Mouse (Mus musculus) left cerebral cortex, adult 2 months (tissue): ENCODE data around the gene Fbxw27. TPM values are rescaled to one million over a fixed set of nuclear protein-coding genes. Genes with fewer than 3 reads are reported as not detected.
"Not testable (repeated sequence)": the region's sequence is repeated elsewhere in the genome, so short reads cannot be mapped to it uniquely, and the experiment has no call there.

Experiments used
- DNase-seq, 2 experiments: peaks; one replicate each; pipeline ENCODE4 v3.0.0; 2021 to 2022; ENCODE audit warnings: low spot score in 2 of 2, mixed read lengths in 1 of 2; ENCODE audit errors: extremely low spot score in 1 of 2
- H3K27ac ChIP-seq: fragments of 200-600 bp; 2 replicates; pipeline ENCODE4 v1.8.1; 2022
- H3K4me3 ChIP-seq: fragments of 200-600 bp; 2 replicates; pipeline ENCODE4 v1.8.1; 2022
- CTCF ChIP-seq: fragments of 200-600 bp; IDR thresholded peaks from 2 replicates; pipeline ENCODE4 v1.8.1; 2022; ENCODE audit warnings: antibody characterized with exemption, mild to moderate bottlenecking, moderate library complexity
- intact Hi-C: fragments of 180-260 bp; cut with DNase I; formaldehyde crosslinking; loops from one replicate; pipeline ENCODE4 v1.15.1; 2025
- total RNA-seq, 2 experiments: library from RNA; stranded (reverse); gene quantifications; 2 replicates each; pipeline ENCODE4 v1.2.3; 2021

Gene Fbxw27
- total RNA-seq, 2 experiments from 2014 or later = not detected

- intact Hi-C loops = no loop called here
- no peak for DNase-seq
- Histone ChIP-seq H3K27ac (no peak overlapping the region), H3K4me3 (no peak overlapping the region)
- TF ChIP-seq CTCF = no peak
Measured at GRCm38 (mm10) chr9:109795811-109796210, 5.3 kb upstream of the Fbxw27 start.

- no peak overlapping the region for H3K27ac ChIP-seq
- no peak overlapping the region for H3K4me3 ChIP-seq
- DNase-seq = no peak
- intact Hi-C loops = no loop called here
- TF ChIP-seq CTCF = no peak
Measured at GRCm38 (mm10) chr9:109795221-109795620, 4.8 kb upstream of the Fbxw27 start.

GRCm38 (mm10) chr9:109766841-109767240 lies 23.6 kb downstream of the Fbxw27 start:
- intact Hi-C loops, DNase-seq, H3K27ac ChIP-seq, H3K4me3 ChIP-seq: not testable (repeated sequence)

GRCm38 (mm10) chr9:109745989-109746388 lies 44.5 kb downstream of the Fbxw27 start, which contains the start of gene Fbxw26:
Gene Fbxw26, minus strand, starts transcription at chr9:109746089.
- H3K4me3 ChIP-seq, intact Hi-C loops, DNase-seq, H3K27ac ChIP-seq: not testable (repeated sequence)

Other genes starting within 250 kb of the Fbxw27 start
- gene Fbxw15, start 222.4 kb downstream of the Fbxw27 start, total RNA-seq = not detected
- not detected for gene Fbxw24, start 164.6 kb downstream of the Fbxw27 start, total RNA-seq
- not detected for gene Fbxw25, start 126.0 kb downstream of the Fbxw27 start, total RNA-seq
- not detected for gene Fbxw18, start 88.0 kb downstream of the Fbxw27 start, total RNA-seq
- gene Fbxw26, start 44.6 kb downstream of the Fbxw27 start, total RNA-seq = not detected
- 1 to 10 TPM; 2.6 to 3.4 TPM for gene Spink8, start 21.6 kb upstream of the Fbxw27 start, total RNA-seq
- 10 to 100 TPM; 10.6 to 11.2 TPM for gene Nme6, start 42.1 kb upstream of the Fbxw27 start, total RNA-seq
- not detected for gene Camp, start 58.9 kb upstream of the Fbxw27 start, total RNA-seq
- 1 to 10 TPM; 5.5 to 6.9 TPM for gene Cdc25a, start 84.9 kb upstream of the Fbxw27 start, total RNA-seq
- gene Map4, start 140.8 kb upstream of the Fbxw27 start, total RNA-seq = 100 to 1,000 TPM; 365 to 381 TPM